Mouse (Mus musculus): ENCODE data around the gene Nuak2. TPM values are rescaled to one million over a fixed set of nuclear protein-coding genes. Genes with fewer than 3 reads are reported as not detected.
A peak's percentile ranks its signal among the peaks of the same experiment; 100 is the strongest.

Nuak2 gene
- polyA plus RNA-seq, 2 experiments = 1.2 to 2.0 TPM

GRCm38 (mm10) chr1:132351058-132351457 is 35.1 kb downstream of the Nuak2 start:
- no peak for ATAC-seq (ENCODE audit: insufficient read depth)
- no peak for DNase-seq (ENCODE audit: low read depth in 3 of 3, low spot score in 3 of 3)
- Histone ChIP-seq H3K4me3 (ENCODE audit: insufficient read depth in 1 of 2, low read depth in 2 of 2, low read length in 2 of 2) (no peak overlapping the region), H3K4me1 (replicated peaks; ENCODE audit: control insufficient read depth in 2 of 2, insufficient read depth in 2 of 2, low read length in 1 of 2) (no peaks in the 10 kb centered on the region), H3K27ac (no peak overlapping the region), H3K9me3 (ENCODE audit: control insufficient read depth, low read length) (peaks cover 2% of the 10 kb centered on the region; the same call in 1 of the 2 replicates), H3K4me2 (ENCODE audit: low read depth) (no peak overlapping the region), H3K27me3 (ENCODE audit: control insufficient read depth, insufficient read depth, low read length) (no peaks in the 10 kb centered on the region), H3K9ac (replicated peaks) (no peak overlapping the region), H3K36me3 (replicated peaks; ENCODE audit: control insufficient read depth, insufficient read depth, low read depth) (peaks cover 18% of the 10 kb centered on the region)
- TF ChIP-seq EP300 (IDR thresholded peaks at IDR 0.05; ENCODE audit: low read depth) = no peak
- TF ChIP-seq CTCF (IDR thresholded peaks at IDR 0.05; ENCODE audit: low read depth) = peak; percentile 61
- 83% methylated on average over 4 of the region's 4 CpGs for WGBS (ENCODE audit: insufficient replicate concordance)

- Histone ChIP-seq H3K9me3 (ENCODE audit: control insufficient read depth, low read length) (peaks cover 2% of the 10 kb centered on the region; the same call in 1 of the 2 replicates), H3K9ac (replicated peaks) (no peak overlapping the region), H3K27ac (no peak overlapping the region), H3K27me3 (ENCODE audit: control insufficient read depth, insufficient read depth, low read length) (no peaks in the 10 kb centered on the region), H3K36me3 (replicated peaks; ENCODE audit: control insufficient read depth, insufficient read depth, low read depth) (peaks cover 42% of the 10 kb centered on the region), H3K4me2 (ENCODE audit: low read depth) (no peak overlapping the region), H3K4me3 (ENCODE audit: insufficient read depth in 1 of 2, low read depth in 2 of 2, low read length in 2 of 2) (no peak overlapping the region), H3K4me1 (replicated peaks; ENCODE audit: control insufficient read depth in 2 of 2, insufficient read depth in 2 of 2, low read length in 1 of 2) (no peaks in the 10 kb centered on the region)
- no peak for ATAC-seq (ENCODE audit: insufficient read depth)
- no peak for DNase-seq (ENCODE audit: low read depth in 3 of 3, low spot score in 3 of 3)
- WGBS (ENCODE audit: insufficient replicate concordance) = 72% methylated on average over 5 of the region's 5 CpGs
- TF ChIP-seq EP300 (IDR thresholded peaks at IDR 0.05; ENCODE audit: low read depth) (no peak), CTCF (IDR thresholded peaks at IDR 0.05; ENCODE audit: low read depth) (no peak)
These were observed 37.5 kb downstream of the Nuak2 start for GRCm38 (mm10) chr1:132353389-132353788.

DNA sequence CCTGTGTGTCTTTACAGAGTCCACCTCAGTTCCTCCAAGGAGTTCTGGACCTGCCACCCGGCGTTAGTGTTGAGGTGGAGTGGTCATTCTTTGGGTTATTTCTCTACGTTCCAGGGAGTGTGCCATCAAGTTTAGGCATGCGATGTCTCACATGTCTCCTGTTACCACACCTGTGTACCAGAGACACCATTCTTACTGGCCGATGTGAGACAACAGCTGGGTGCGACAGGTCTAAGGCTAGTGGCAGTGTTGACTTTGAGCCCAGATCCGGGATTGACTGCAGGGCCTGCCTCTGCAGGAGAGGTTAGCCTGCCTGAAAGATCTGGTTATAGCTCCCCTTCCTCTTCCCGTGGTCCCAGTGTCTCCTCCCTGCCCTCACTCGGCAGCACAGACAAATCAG is 38.3 kb downstream of the Nuak2 start:
- 0 out of 2 replicates have a peak, but pooled peaks have one; percentile 0 for ATAC-seq (ENCODE audit: insufficient read depth)
- H3K9ac ChIP-seq (replicated peaks) = no peak overlapping the region
- DNase-seq (ENCODE audit: low read depth in 3 of 3, low spot score in 3 of 3) = no peak
- H3K36me3 ChIP-seq (replicated peaks; ENCODE audit: control insufficient read depth, insufficient read depth, low read depth) = peaks cover 50% of the 10 kb centered on the region
- H3K27me3 ChIP-seq (ENCODE audit: control insufficient read depth, insufficient read depth, low read length) = no peaks in the 10 kb centered on the region
- no peak overlapping the region for H3K4me2 ChIP-seq (ENCODE audit: low read depth)
- no peak overlapping the region for H3K4me3 ChIP-seq (ENCODE audit: insufficient read depth in 1 of 2, low read depth in 2 of 2, low read length in 2 of 2)
- H3K4me1 ChIP-seq (replicated peaks; ENCODE audit: control insufficient read depth in 2 of 2, insufficient read depth in 2 of 2, low read length in 1 of 2) = no peaks in the 10 kb centered on the region
- 82% methylated on average over 9 of the region's 9 CpGs for WGBS (ENCODE audit: insufficient replicate concordance)
- TF ChIP-seq CTCF (IDR thresholded peaks at IDR 0.05; ENCODE audit: low read depth) (no peak), EP300 (IDR thresholded peaks at IDR 0.05; ENCODE audit: low read depth) (no peak)
- H3K27ac ChIP-seq = no peak overlapping the region
- H3K9me3 ChIP-seq (ENCODE audit: control insufficient read depth, low read length) = peaks cover 2% of the 10 kb centered on the region; the same call in 1 of the 2 replicates

DNA sequence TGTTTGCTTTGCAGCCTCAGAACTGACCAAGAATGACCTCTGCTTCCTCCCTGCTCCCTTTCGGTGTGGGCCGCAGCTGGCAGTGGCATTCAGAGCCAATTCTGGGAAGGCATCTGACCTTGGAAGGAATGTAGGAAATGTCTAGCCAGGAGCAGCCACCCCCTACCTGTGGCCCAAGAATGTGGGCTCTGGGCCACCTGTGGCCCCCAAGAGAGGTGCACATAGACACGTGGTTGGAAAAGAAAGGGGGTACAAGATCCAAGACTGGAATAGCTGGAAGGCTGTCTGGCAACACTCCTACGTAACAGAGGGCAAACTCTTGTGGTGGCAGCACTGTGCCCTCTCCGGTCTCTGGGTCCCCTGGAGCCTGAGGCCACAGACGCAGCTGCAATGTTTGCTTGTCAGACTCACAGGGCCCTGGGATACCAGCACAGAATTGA is 39.3 kb downstream of the Nuak2 start:
- Histone ChIP-seq H3K4me3 (ENCODE audit: insufficient read depth in 1 of 2, low read depth in 2 of 2, low read length in 2 of 2) (no peak overlapping the region), H3K36me3 (replicated peaks; ENCODE audit: control insufficient read depth, insufficient read depth, low read depth) (peaks cover 60% of the 10 kb centered on the region), H3K4me2 (ENCODE audit: low read depth) (no peak overlapping the region), H3K9ac (replicated peaks) (no peak overlapping the region), H3K9me3 (ENCODE audit: control insufficient read depth, low read length) (peaks cover 2% of the 10 kb centered on the region; the same call in 1 of the 2 replicates), H3K4me1 (replicated peaks; ENCODE audit: control insufficient read depth in 2 of 2, insufficient read depth in 2 of 2, low read length in 1 of 2) (no peaks in the 10 kb centered on the region), H3K27me3 (ENCODE audit: control insufficient read depth, insufficient read depth, low read length) (no peaks in the 10 kb centered on the region), H3K27ac (no peak overlapping the region)
- TF ChIP-seq EP300 (IDR thresholded peaks at IDR 0.05; ENCODE audit: low read depth) (no peak), CTCF (IDR thresholded peaks at IDR 0.05; ENCODE audit: low read depth) (no peak)
- DNase-seq (ENCODE audit: low read depth in 3 of 3, low spot score in 3 of 3) (no peak), ATAC-seq (ENCODE audit: insufficient read depth) (peak; percentile 32)
- WGBS (ENCODE audit: insufficient replicate concordance) = 82% methylated on average over 6 of the region's 6 CpGs

DNA sequence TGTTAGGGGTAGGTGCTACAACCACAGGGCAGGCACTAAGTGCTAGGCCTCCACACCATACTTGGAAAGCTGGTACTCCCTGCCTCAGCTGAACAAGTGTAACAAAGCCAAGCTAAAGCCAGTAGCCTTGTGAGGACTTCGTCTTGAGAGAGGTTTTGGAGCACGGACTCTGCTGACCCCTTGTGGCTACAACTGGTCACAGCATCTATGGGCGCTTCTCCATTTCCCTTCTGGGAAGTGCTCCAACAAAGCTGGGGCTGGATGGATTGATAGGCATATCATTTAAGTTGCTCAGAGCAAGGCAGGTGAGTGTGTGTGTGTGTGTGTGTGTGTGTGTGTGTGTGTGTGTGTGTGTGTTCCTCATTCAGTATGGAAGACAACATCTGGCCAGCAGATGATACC is 39.9 kb downstream of the Nuak2 start:
- Histone ChIP-seq H3K4me3 (ENCODE audit: insufficient read depth in 1 of 2, low read depth in 2 of 2, low read length in 2 of 2) (no peak overlapping the region), H3K27me3 (ENCODE audit: control insufficient read depth, insufficient read depth, low read length) (no peaks in the 10 kb centered on the region), H3K9me3 (ENCODE audit: control insufficient read depth, low read length) (peaks cover 2% of the 10 kb centered on the region; the same call in 1 of the 2 replicates), H3K4me2 (ENCODE audit: low read depth) (no peak overlapping the region), H3K4me1 (replicated peaks; ENCODE audit: control insufficient read depth in 2 of 2, insufficient read depth in 2 of 2, low read length in 1 of 2) (no peaks in the 10 kb centered on the region), H3K9ac (replicated peaks) (no peak overlapping the region), H3K27ac (no peak overlapping the region), H3K36me3 (replicated peaks; ENCODE audit: control insufficient read depth, insufficient read depth, low read depth) (peaks cover 66% of the 10 kb centered on the region)
- ATAC-seq (ENCODE audit: insufficient read depth) (peak; percentile 19), DNase-seq (ENCODE audit: low read depth in 3 of 3, low spot score in 3 of 3) (peak; percentile 63 to 77 (median 64))
- no peak for TF ChIP-seq EP300 (IDR thresholded peaks at IDR 0.05; ENCODE audit: low read depth)
- peak; percentile 98 for TF ChIP-seq CTCF (IDR thresholded peaks at IDR 0.05; ENCODE audit: low read depth)
- WGBS (ENCODE audit: insufficient replicate concordance) = 2% methylated on average over 3 of the region's 3 CpGs
